8 mouse cellular contexts compared by ENCODE assay signal in genomic region chr2:129174474-129174873, GRCm38 (mm10). TPM values are rescaled to one million over a fixed set of nuclear protein-coding genes. Genes with fewer than 3 reads are reported as not detected.
DNase-seq lines count a peak whose midpoint lies in the region; ATAC-seq and TF ChIP-seq lines count a peak whose summit lies in the region.

No protein-coding gene starts in this region.

- H3K4me3 ChIP-seq in intestine, embryonic 15.5 days (replicated peaks): no peak overlapping the region
- H3K4me3 ChIP-seq in limb, embryonic 14.5 days (replicated peaks; ENCODE audit: low read length): no peak overlapping the region
- no peak overlapping the region for H3K4me3 ChIP-seq in olfactory bulb, adult 2 months (ENCODE audit: insufficient read depth, low read depth, low read length)

- peak; percentile 50; the same call in 1 of the 2 replicates for TF ChIP-seq CTCF in olfactory bulb, adult 2 months (IDR thresholded peaks at IDR 0.05; ENCODE audit: insufficient read depth, low read depth, low read length)

- no peak overlapping the region for H3K9ac ChIP-seq in intestine, embryonic 15.5 days
- H3K9ac ChIP-seq in limb, embryonic 14.5 days (ENCODE audit: low read depth, low read length, severe bottlenecking): no peak overlapping the region

- no peaks in the 10 kb centered on the region for H3K9me3 ChIP-seq in intestine, embryonic 15.5 days
- H3K9me3 ChIP-seq in limb, embryonic 14.5 days (ENCODE audit: control insufficient read depth, low read length): no peaks in the 10 kb centered on the region

- WGBS in intestine, embryonic 15.5 days: 38% methylated on average over 7 of the region's 7 CpGs
- 31% methylated on average over 7 of the region's 7 CpGs for WGBS in limb, embryonic 14.5 days
- 24% methylated on average over 7 of the region's 7 CpGs for WGBS in olfactory bulb, adult 2 months

- no peak overlapping the region for H3K4me2 ChIP-seq in intestine, embryonic 15.5 days (replicated peaks)
- H3K4me2 ChIP-seq in limb, embryonic 14.5 days (replicated peaks; ENCODE audit: low read depth, low read length, severe bottlenecking): no peak overlapping the region

- DNase-seq in urinary bladder, postnatal 14 days (ENCODE audit: low spot score): peak; percentile 52
- DNase-seq in urinary bladder, postnatal 10 days (ENCODE audit: low spot score): no peak
- DNase-seq in cerebellum, adult 9-10 months: peak; percentile 64
- peak; percentile 16 to 27 for DNase-seq in gastrocnemius, adult 8-10 months (ENCODE audit: low spot score in 2 of 2)
- peak; percentile 44 for DNase-seq in limb, embryonic 14.5 days (ENCODE audit: low spot score)
- DNase-seq in thymus, postnatal 14 days: peak; percentile 78

- peak; percentile 66; the same call in 1 of the 2 replicates for ATAC-seq in intestine, embryonic 15.5 days
- ATAC-seq in limb, embryonic 14.5 days (ENCODE audit: low FRiP score, low read depth): peak; percentile 41; the same call in 1 of the 2 replicates

- H3K4me1 ChIP-seq in intestine, embryonic 15.5 days (replicated peaks): no peaks in the 10 kb centered on the region
- H3K4me1 ChIP-seq in limb, embryonic 14.5 days (ENCODE audit: control insufficient read depth, insufficient read depth, low read length): no peaks in the 10 kb centered on the region
- peaks cover 2% of the 10 kb centered on the region; the same call in 1 of the 2 replicates for H3K4me1 ChIP-seq in olfactory bulb, adult 2 months (ENCODE audit: control insufficient read depth, insufficient read depth, low read length)

- no peak overlapping the region for H3K27ac ChIP-seq in intestine, embryonic 15.5 days
- H3K27ac ChIP-seq in limb, embryonic 14.5 days (replicated peaks; ENCODE audit: low read depth, low read length): no peak overlapping the region
- H3K27ac ChIP-seq in olfactory bulb, adult 2 months (ENCODE audit: insufficient read depth, low read depth, low read length): no peak overlapping the region

- no peaks in the 10 kb centered on the region for H3K36me3 ChIP-seq in intestine, embryonic 15.5 days
- no peaks in the 10 kb centered on the region for H3K36me3 ChIP-seq in limb, embryonic 14.5 days (ENCODE audit: control insufficient read depth, insufficient read depth, low read length)

- no peak for TF ChIP-seq POLR2A in limb, embryonic 14.5 days (IDR thresholded peaks at IDR 0.05; ENCODE audit: borderline replicate concordance, extremely low read depth, insufficient read depth, insufficient read length)
- no peak for TF ChIP-seq POLR2A in olfactory bulb, adult 2 months (IDR thresholded peaks at IDR 0.05; ENCODE audit: insufficient read depth, low read depth, low read length)

- H3K27me3 ChIP-seq in intestine, embryonic 15.5 days (replicated peaks): no peaks in the 10 kb centered on the region
- no peaks in the 10 kb centered on the region for H3K27me3 ChIP-seq in limb, embryonic 14.5 days (ENCODE audit: control insufficient read depth, insufficient read depth, low read length)

RNA-seq across cellular contexts. Expression of gene Slc20a1, which starts 24.1 kb away (rescaled TPM):
- 10 to 100 TPM in 1 of 4 experiments, 1 to 10 TPM in 3; 7.5 to 11.3 (median 8.6) TPM for total RNA-seq in gastrocnemius, adult 8-10 months (2022)
- polyA plus RNA-seq in intestine, embryonic 15.5 days (2015; fragmentation: Nextera tagmentation; extraction: Ambion mirVana): 33.6 and 35.4 TPM in 2 replicates
- polyA plus RNA-seq in limb, embryonic 14.5 days (2012; rRNA removed): 40.6 and 40.8 TPM in 2 replicates
- polyA plus RNA-seq in limb, embryonic 14.5 days (2014; fragmentation: Nextera tagmentation; extraction: Ambion mirVana): 28.7 and 32.1 TPM in 2 replicates
- polyA plus RNA-seq in olfactory bulb, adult 2 months (2012; ENCODE audit: insufficient read depth, insufficient read length, low replicate concordance, missing spikeins): 298 TPM in 1 of 2 replicates, not detected in the other

RNA-seq across cellular contexts. Expression of gene Chchd5, which starts 45.0 kb away (rescaled TPM):
- 10 to 100 TPM in 2 of 4 experiments, 1 to 10 TPM in 2; 8.5 to 11.0 (median 9.5) TPM for total RNA-seq in gastrocnemius, adult 8-10 months (2022)
- polyA plus RNA-seq in intestine, embryonic 15.5 days (2015; fragmentation: Nextera tagmentation; extraction: Ambion mirVana): 24.5 and 25.6 TPM in 2 replicates
- 32.7 and 33.3 TPM in 2 replicates for polyA plus RNA-seq in limb, embryonic 14.5 days (2012; rRNA removed)
- polyA plus RNA-seq in limb, embryonic 14.5 days (2014; fragmentation: Nextera tagmentation; extraction: Ambion mirVana): 32.3 and 34.8 TPM in 2 replicates
- polyA plus RNA-seq in olfactory bulb, adult 2 months (2012; ENCODE audit: insufficient read depth, insufficient read length, low replicate concordance, missing spikeins): not detected in 2 replicates
